Mouse (Mus musculus): ENCODE data around the gene Fyn. TPM values are rescaled to one million over a fixed set of nuclear protein-coding genes. Genes with fewer than 3 reads are reported as not detected.

Gene Fyn
- polyA plus RNA-seq, 1 experiment from 2014 or later, result 44.3 TPM

DNA sequence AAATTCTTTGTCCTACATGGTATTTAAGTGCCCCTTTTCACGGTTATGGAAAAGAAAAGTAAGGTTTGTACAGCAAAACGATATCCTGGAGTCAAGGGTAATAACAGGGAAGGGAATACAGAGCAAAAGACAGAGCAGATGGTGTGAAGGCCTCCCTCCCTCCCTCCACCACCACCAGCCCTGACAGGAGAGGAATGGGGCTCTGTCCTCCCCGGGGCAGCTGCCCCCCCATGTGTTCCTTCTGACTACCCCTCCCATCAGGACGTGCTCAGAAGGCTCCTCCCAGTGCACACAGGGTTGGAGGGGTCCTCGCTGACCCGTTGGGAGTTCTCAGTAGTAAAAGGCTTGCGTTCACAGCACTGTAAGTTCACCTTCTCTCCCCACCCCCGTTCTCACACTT is 149.6 kb downstream of the Fyn start:
- WGBS, result 74% methylated on average over 8 of the region's 8 CpGs
- peaks cover 16% of the 10 kb centered on the region for H3K4me1 ChIP-seq (ENCODE audit: control insufficient read depth, insufficient read depth, low read length)
- H3K36me3 ChIP-seq (ENCODE audit: control insufficient read depth, insufficient read depth, low read length), result peaks cover 7% of the 10 kb centered on the region
- ATAC-seq (ENCODE audit: low FRiP score) (no peak; the same call in 1 of the 2 replicates), DNase-seq (ENCODE audit: low spot score, missing footprints) (no peak)
- H3K27me3 ChIP-seq (ENCODE audit: control insufficient read depth, insufficient read depth, low read length), result no peaks in the 10 kb centered on the region
- no peak overlapping the region for H3K4me2 ChIP-seq
- no peak overlapping the region for H3K9ac ChIP-seq (ENCODE audit: low read length)
- no peak overlapping the region for H3K4me3 ChIP-seq (ENCODE audit: low read depth, low read length)
- no peaks in the 10 kb centered on the region for H3K9me3 ChIP-seq (ENCODE audit: control insufficient read depth, low read length)
- H3K27ac ChIP-seq (ENCODE audit: low read depth, low read length), result no peak overlapping the region

DNA sequence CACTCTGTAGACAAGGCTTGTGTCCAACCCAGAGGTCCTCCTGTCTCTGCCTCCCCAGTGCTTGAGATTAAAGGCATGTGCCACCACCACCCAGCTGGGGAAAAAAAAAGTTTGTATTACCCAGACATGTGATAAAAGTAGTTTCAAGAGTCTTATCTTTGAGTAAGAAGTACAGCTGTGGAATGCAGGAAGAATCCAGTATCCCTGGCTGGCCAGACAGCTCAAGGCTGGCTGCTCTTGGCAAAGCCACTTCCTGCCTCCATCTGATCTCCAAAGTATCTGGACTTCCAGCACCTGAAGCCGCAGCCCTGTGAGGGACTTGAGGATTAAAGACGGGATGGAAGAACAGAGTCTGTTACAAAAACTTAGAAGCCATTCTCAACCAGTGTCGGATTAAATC is 150.2 kb downstream of the Fyn start:
- ATAC-seq (ENCODE audit: low FRiP score) (no peak), DNase-seq (ENCODE audit: low spot score, missing footprints) (no peak)
- H3K36me3 ChIP-seq (ENCODE audit: control insufficient read depth, insufficient read depth, low read length), result peaks cover 7% of the 10 kb centered on the region
- H3K27ac ChIP-seq (ENCODE audit: low read depth, low read length), result no peak overlapping the region
- H3K9me3 ChIP-seq (ENCODE audit: control insufficient read depth, low read length), result no peaks in the 10 kb centered on the region
- H3K4me3 ChIP-seq (ENCODE audit: low read depth, low read length), result no peak overlapping the region
- peaks cover 20% of the 10 kb centered on the region for H3K4me1 ChIP-seq (ENCODE audit: control insufficient read depth, insufficient read depth, low read length)
- H3K4me2 ChIP-seq, result no peak overlapping the region
- WGBS, result 86% methylated on average over 3 of the region's 3 CpGs
- H3K27me3 ChIP-seq (ENCODE audit: control insufficient read depth, insufficient read depth, low read length), result no peaks in the 10 kb centered on the region
- no peak overlapping the region for H3K9ac ChIP-seq (ENCODE audit: low read length)

DNA sequence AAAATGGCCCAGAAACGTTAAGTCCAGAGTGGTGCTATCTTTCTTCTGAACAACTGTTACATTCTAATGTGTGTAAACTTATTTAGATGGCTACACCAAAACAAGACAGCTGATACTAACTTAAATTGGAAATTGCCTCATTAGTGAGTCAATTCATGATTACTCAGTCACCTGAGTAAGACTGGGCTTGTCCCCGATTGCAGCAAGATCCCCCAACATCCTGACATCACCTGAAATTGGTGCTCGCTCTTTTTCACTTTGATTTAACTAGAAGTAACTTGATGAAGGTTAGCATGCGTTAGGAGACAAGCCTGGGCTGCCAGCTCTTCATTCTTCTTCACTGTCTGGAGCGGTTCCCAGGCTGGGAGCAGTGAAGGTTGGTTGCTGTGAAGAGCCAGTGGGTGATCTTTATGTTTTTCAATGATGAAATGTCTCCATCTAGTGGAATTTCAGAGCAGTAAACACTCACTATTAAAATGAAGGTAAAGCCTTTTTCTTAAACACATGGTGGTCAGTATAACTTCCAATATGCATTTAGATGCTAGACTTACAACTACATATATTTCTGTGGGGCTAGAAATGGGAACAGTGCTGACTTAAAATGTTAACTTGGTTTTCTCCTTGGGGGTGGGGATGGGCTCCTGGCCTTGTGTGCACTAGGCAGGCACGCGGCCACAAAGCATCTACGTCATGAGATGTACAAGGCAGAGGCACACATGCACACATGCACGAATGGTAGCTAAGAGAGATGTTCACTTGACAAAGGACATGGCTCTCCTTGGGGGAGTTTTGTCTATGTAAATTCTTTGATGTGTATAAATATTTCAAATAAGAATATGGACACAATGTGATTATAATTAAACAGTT is 151.7 kb downstream of the Fyn start:
- Histone ChIP-seq H3K4me2 (no peak overlapping the region), H3K27ac (ENCODE audit: low read depth, low read length) (no peak overlapping the region), H3K27me3 (ENCODE audit: control insufficient read depth, insufficient read depth, low read length) (no peaks in the 10 kb centered on the region), H3K36me3 (ENCODE audit: control insufficient read depth, insufficient read depth, low read length) (peaks cover 7% of the 10 kb centered on the region), H3K4me3 (ENCODE audit: low read depth, low read length) (no peak overlapping the region), H3K4me1 (ENCODE audit: control insufficient read depth, insufficient read depth, low read length) (peaks cover 20% of the 10 kb centered on the region), H3K9me3 (ENCODE audit: control insufficient read depth, low read length) (no peaks in the 10 kb centered on the region), H3K9ac (ENCODE audit: low read length) (no peak overlapping the region)
- ATAC-seq (ENCODE audit: low FRiP score) (peak; percentile 68; the same call in 1 of the 2 replicates), DNase-seq (ENCODE audit: low spot score, missing footprints) (peak; percentile 90)
- WGBS, result 65% methylated on average over 9 of the region's 9 CpGs

DNA sequence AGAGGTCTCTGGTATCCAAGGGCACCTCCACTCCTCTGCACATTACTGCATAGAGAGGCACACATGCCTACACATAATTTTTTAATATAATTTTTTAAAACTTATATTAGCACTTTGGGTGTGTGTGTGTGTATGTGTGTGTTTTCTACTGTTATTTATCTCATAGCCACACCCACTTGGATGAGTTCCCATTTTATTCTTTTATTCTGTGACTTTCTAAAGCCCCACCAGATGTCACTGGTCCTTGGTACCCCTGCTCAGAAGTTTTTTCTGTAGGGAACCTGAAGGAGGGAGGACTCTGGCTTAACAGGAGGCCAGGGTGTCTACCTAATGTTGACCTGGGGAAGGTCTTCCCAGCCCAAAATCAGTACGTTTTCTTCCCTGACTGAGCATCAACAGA is 152.7 kb downstream of the Fyn start:
- H3K36me3 ChIP-seq (ENCODE audit: control insufficient read depth, insufficient read depth, low read length), result no peaks in the 10 kb centered on the region

DNA sequence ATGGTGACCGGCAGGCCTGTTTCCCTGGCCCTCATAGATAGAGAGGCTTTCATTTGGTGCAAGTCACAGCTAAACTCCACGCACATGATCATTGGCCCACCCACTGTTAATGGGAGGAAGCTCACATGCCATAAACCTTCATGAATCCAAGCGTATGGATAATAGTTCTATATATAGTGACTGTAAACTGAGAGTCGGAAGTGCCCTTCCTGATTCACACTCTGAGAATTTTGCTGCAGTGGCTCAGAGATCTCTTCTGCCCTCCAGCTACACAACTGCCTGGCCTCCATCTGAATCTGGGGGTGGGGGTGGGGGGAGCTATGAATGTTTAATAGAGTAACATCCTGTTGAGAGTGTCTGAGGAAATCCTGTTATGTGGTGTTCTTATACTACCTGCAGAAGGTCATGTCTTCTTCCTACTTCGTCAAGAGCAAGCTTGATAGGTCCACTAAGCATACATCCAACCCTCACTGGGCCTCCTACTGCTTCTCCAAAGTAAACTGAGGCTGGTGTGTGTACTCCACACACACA is 153.3 kb downstream of the Fyn start:
- WGBS, result 84% methylated on average over 5 of the region's 5 CpGs
- H3K9me3 ChIP-seq (ENCODE audit: control insufficient read depth, low read length), result no peaks in the 10 kb centered on the region
- DNase-seq (ENCODE audit: low spot score, missing footprints) (no peak), ATAC-seq (ENCODE audit: low FRiP score) (no peak)
- H3K9ac ChIP-seq (ENCODE audit: low read length), result no peak overlapping the region
- H3K36me3 ChIP-seq (ENCODE audit: control insufficient read depth, insufficient read depth, low read length), result peaks cover 2% of the 10 kb centered on the region; the same call in 1 of the 2 replicates
- H3K4me2 ChIP-seq, result no peak overlapping the region
- no peak overlapping the region for H3K4me3 ChIP-seq (ENCODE audit: low read depth, low read length)
- H3K27ac ChIP-seq (ENCODE audit: low read depth, low read length), result no peak overlapping the region
- no peaks in the 10 kb centered on the region for H3K27me3 ChIP-seq (ENCODE audit: control insufficient read depth, insufficient read depth, low read length)
- H3K4me1 ChIP-seq (ENCODE audit: control insufficient read depth, insufficient read depth, low read length), result peaks cover 20% of the 10 kb centered on the region

More for the DNA sequence above, 152.7 kb downstream of the Fyn start:
- 90% methylated on average over 1 of the region's 1 CpGs for WGBS
- no peak overlapping the region for H3K27ac ChIP-seq (ENCODE audit: low read depth, low read length)
- no peak overlapping the region for H3K4me2 ChIP-seq
- H3K27me3 ChIP-seq (ENCODE audit: control insufficient read depth, insufficient read depth, low read length), result no peaks in the 10 kb centered on the region
- H3K4me3 ChIP-seq (ENCODE audit: low read depth, low read length), result no peak overlapping the region
- no peaks in the 10 kb centered on the region for H3K9me3 ChIP-seq (ENCODE audit: control insufficient read depth, low read length)
- ATAC-seq (ENCODE audit: low FRiP score) (no peak), DNase-seq (ENCODE audit: low spot score, missing footprints) (no peak)
- H3K4me1 ChIP-seq (ENCODE audit: control insufficient read depth, insufficient read depth, low read length), result peaks cover 20% of the 10 kb centered on the region
- no peak overlapping the region for H3K9ac ChIP-seq (ENCODE audit: low read length)

DNA sequence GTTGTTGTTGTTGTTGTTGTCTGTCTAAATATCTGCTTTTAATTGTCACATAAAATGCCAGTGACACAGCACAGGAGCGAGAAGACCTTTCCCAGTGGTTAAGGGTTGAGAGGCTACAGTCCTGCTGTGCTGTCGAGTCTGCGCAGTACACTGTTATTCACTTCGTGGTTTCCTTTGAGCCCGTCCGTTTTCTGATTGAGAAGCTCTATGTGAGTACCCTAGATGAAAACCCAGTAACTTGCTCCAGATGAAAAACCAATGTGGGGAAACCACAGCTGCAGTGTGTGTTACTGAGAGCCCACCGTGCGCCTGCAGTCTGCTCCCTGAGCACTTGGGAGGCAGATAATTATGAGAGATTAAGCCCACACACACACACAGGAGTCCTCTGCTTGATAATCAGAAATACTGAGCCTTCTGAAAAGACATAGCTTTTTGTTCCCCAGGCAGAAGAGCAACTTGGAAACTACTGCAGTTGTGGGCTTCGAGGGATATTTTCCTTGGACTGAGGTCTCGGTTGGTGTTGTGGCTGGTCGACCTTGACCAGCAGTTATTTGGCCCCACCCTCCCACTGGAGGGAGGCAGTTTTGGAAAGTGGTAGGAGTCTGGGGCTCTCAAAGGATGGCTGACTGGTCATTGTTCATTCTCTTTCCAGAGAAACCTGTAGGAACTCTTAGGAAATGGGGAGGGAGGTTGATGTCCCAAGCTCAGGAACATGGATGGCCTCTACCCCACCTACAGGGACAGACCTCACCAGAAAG is 154.4 kb downstream of the Fyn start:
- ATAC-seq (ENCODE audit: low FRiP score), result no peak
- DNase-seq (ENCODE audit: low spot score, missing footprints), result no peak
- 0 out of 2 replicates have a peak overlapping the region, but pooled peaks have one; percentile 16 for H3K9ac ChIP-seq (ENCODE audit: low read length)
- H3K36me3 ChIP-seq (ENCODE audit: control insufficient read depth, insufficient read depth, low read length), result peaks cover 2% of the 10 kb centered on the region; the same call in 1 of the 2 replicates
- no peaks in the 10 kb centered on the region for H3K9me3 ChIP-seq (ENCODE audit: control insufficient read depth, low read length)
- no peak overlapping the region for H3K4me3 ChIP-seq (ENCODE audit: low read depth, low read length)
- WGBS, result 64% methylated on average over 11 of the region's 11 CpGs
- peaks cover 13% of the 10 kb centered on the region for H3K4me1 ChIP-seq (ENCODE audit: control insufficient read depth, insufficient read depth, low read length)
- H3K27me3 ChIP-seq (ENCODE audit: control insufficient read depth, insufficient read depth, low read length), result no peaks in the 10 kb centered on the region
- no peak overlapping the region for H3K4me2 ChIP-seq
- no peak overlapping the region; the same call in none of the 2 replicates for H3K27ac ChIP-seq (ENCODE audit: low read depth, low read length)

DNA sequence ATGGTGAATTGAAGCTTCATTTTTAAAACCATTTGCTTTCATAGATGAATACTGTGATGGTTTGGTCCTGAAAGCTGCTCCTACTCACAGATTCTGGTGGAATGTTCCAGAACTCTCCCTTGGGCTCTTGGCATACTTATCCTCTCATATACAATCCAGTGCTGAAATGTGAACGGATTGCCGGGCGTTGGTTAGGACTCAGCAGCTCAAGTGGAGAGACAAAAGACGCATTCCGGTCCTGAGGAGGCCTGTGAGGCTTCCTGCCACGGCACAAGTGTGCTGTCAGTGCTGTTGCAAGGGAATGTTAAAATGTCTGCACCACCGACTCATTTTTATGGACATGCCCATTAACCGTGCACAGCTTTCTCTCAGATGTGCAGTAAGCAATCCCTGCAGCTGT is 155.7 kb downstream of the Fyn start:
- 75% methylated on average over 8 of the region's 8 CpGs for WGBS
- no peaks in the 10 kb centered on the region for H3K27me3 ChIP-seq (ENCODE audit: control insufficient read depth, insufficient read depth, low read length)
- peaks cover 2% of the 10 kb centered on the region; the same call in 1 of the 2 replicates for H3K36me3 ChIP-seq (ENCODE audit: control insufficient read depth, insufficient read depth, low read length)
- DNase-seq (ENCODE audit: low spot score, missing footprints) (no peak), ATAC-seq (ENCODE audit: low FRiP score) (no peak)
- H3K9ac ChIP-seq (ENCODE audit: low read length), result no peak overlapping the region
- no peak overlapping the region for H3K4me3 ChIP-seq (ENCODE audit: low read depth, low read length)
- H3K4me1 ChIP-seq (ENCODE audit: control insufficient read depth, insufficient read depth, low read length), result peaks cover 13% of the 10 kb centered on the region
- H3K27ac ChIP-seq (ENCODE audit: low read depth, low read length), result no peak overlapping the region
- no peak overlapping the region for H3K4me2 ChIP-seq
- no peaks in the 10 kb centered on the region for H3K9me3 ChIP-seq (ENCODE audit: control insufficient read depth, low read length)

DNA sequence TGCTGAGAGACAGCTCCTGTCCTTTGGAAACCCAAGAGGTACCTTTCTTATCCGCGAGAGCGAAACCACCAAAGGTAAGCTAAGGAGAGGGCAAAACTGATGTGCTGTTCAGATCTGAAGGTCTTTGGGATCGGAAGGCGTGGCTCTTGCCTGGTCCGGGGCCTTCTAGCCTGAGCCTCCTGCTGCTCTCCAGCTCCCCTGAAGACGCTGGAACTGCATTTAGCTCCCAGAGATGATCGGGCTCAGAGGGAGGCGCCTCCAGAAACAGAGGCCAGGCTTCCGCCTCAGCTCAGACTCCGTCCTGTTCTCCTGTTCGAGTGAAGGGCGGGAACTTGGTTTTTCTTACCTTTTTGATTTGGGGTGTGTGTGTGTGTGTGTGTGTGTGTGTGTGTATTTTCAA is 156.8 kb downstream of the Fyn start:
- WGBS, result 85% methylated on average over 13 of the region's 13 CpGs
- H3K36me3 ChIP-seq (ENCODE audit: control insufficient read depth, insufficient read depth, low read length), result peaks cover 2% of the 10 kb centered on the region; the same call in 1 of the 2 replicates
- peaks cover 13% of the 10 kb centered on the region for H3K4me1 ChIP-seq (ENCODE audit: control insufficient read depth, insufficient read depth, low read length)

DNA sequence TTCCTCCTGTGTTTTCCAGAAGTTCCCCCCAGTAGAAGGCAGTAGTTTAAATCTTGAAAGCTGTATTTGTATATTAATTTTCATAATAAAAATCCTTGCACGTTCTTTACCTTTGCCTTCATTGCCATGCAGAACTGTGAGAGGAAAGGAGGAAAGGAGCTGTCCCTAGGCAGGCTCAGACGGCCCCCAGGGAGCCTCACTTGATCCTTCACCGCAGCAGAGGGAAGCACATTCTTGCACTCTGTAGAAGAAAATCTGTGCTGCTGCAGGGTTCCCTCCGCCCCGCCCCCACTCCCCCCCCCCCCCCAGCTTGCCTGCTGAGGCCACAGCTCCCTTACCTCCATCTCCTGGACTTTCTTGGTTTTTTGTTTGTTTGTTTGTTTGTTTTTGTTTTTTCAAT is 158.5 kb downstream of the Fyn start:
- no peaks in the 10 kb centered on the region for H3K9me3 ChIP-seq (ENCODE audit: control insufficient read depth, low read length)
- WGBS, result 18% methylated on average over 5 of the region's 5 CpGs

More for the DNA sequence above, 156.8 kb downstream of the Fyn start:
- H3K27me3 ChIP-seq (ENCODE audit: control insufficient read depth, insufficient read depth, low read length), result no peaks in the 10 kb centered on the region
- ATAC-seq (ENCODE audit: low FRiP score) (no peak), DNase-seq (ENCODE audit: low spot score, missing footprints) (no peak)
- H3K4me2 ChIP-seq, result no peak overlapping the region
- no peaks in the 10 kb centered on the region for H3K9me3 ChIP-seq (ENCODE audit: control insufficient read depth, low read length)
- no peak overlapping the region for H3K9ac ChIP-seq (ENCODE audit: low read length)
- no peak overlapping the region for H3K4me3 ChIP-seq (ENCODE audit: low read depth, low read length)
- no peak overlapping the region for H3K27ac ChIP-seq (ENCODE audit: low read depth, low read length)

More for the DNA sequence above, 158.5 kb downstream of the Fyn start:
- H3K27ac ChIP-seq (ENCODE audit: low read depth, low read length), result no peak overlapping the region
- H3K4me1 ChIP-seq (ENCODE audit: control insufficient read depth, insufficient read depth, low read length), result peaks cover 13% of the 10 kb centered on the region
- no peaks in the 10 kb centered on the region for H3K27me3 ChIP-seq (ENCODE audit: control insufficient read depth, insufficient read depth, low read length)
- H3K9ac ChIP-seq (ENCODE audit: low read length), result no peak overlapping the region
- H3K4me2 ChIP-seq, result no peak overlapping the region
- no peak overlapping the region for H3K4me3 ChIP-seq (ENCODE audit: low read depth, low read length)
- DNase-seq (ENCODE audit: low spot score, missing footprints), result no peak
- peaks cover 2% of the 10 kb centered on the region; the same call in 1 of the 2 replicates for H3K36me3 ChIP-seq (ENCODE audit: control insufficient read depth, insufficient read depth, low read length)
- no peak for ATAC-seq (ENCODE audit: low FRiP score)

All from midbrain, embryonic 11.5 days (tissue).